Mouse (Mus musculus): ENCODE results near the gene Stx1b.

GRCm38 (mm10) chr7:127849973-127850875, 25.9 kb upstream of the Stx1b start:
- no peak for TF ChIP-seq CTCF (IDR thresholded peaks at IDR 0.05; ENCODE audit: low read depth, low read length)
- TF ChIP-seq GATA1 (IDR thresholded peaks at IDR 0.05; ENCODE audit: borderline replicate concordance, low read length) = no peak
- no peak for TF ChIP-seq GATA2 (IDR thresholded peaks at IDR 0.05; ENCODE audit: borderline replicate concordance, low read depth, low read length)
- TF ChIP-seq TAL1 (conservative IDR thresholded peaks at IDR 0.05; ENCODE audit: low read depth, low read length) = no peak
- no peak for TF ChIP-seq POLR2AphosphoS5 (IDR thresholded peaks at IDR 0.05; ENCODE audit: insufficient replicate concordance, low read depth, low read length)
